Mouse (Mus musculus) right cerebral cortex, postnatal 25 days (tissue): ENCODE measurements at regions not wholly inside any gene's neighbourhood (a gene's known extent, or its start where the extent isn't known, plus 50 kb on each side); places are given as distances from the start of the nearest gene placed in this dataset.
A peak's percentile ranks its signal among the peaks of the same experiment; 100 is the strongest.
"Not testable (repeated sequence)": the region's sequence is repeated elsewhere in the genome, so short reads cannot be mapped to it uniquely, and the experiment has no call there.

Source experiments
- DNase-seq: peaks from one replicate; pipeline ENCODE4 v3.0.0; 2022

DNA sequence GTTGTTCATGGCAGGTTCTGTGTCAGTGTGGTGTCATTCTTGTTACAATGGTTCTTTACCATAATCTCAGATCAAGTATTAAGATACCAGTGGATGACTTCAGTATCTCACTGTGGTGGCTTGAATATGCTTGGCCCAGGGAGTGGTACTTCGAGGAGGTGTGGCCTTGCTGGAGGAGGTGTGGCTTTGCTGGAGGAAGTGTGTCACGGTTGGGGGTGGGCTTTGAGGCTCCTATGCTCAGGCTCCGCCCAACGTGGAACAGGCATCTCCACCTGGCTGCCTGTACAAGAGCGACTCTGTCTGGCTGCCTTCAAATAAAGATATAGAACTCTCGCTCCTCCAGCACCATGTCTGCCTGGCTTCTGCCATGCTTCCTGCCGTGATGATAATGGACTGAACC is 63.6 kb downstream of the Cd2 start:
- no peak for DNase-seq

DNA sequence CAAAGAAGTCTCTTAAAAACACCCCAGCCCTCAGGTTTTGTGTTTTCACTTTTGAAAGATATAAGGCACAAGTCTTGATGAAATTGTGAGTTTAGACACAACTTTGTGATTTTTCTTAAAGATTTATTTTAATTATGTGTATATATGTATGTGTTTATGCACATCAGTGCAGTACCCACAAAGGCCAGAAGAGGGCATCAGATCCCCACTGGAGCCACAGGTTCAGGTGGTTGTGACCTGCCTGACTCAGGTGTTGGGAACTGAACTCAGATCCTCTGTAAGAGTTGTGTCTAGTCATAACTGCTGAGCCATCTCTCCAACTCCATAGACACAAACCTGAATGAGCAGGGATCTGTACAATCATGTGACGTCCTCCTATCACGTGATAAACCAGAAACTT is 67.8 kb downstream of the Cd2 start:
- no peak for DNase-seq

DNA sequence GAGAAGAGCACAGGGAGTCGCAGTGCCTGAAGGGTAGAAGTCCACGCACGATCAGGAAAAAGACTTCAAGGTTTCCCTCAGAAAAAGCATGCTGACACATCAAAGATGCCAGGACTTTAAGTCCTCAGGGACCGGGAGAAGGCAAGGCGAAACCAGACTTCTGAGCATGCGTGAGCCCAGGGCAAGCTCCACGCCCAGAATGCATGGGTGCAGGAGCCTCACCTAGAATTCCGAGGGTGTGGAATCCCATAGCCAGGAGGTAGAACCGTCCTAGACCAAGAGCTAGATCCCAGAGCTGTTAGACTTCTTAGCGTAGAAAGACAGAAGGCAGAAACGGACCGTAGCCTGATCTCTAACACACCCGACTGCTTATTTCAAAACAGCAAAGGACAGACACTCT is 71.0 kb downstream of the Cd2 start:
- no peak for DNase-seq

DNA sequence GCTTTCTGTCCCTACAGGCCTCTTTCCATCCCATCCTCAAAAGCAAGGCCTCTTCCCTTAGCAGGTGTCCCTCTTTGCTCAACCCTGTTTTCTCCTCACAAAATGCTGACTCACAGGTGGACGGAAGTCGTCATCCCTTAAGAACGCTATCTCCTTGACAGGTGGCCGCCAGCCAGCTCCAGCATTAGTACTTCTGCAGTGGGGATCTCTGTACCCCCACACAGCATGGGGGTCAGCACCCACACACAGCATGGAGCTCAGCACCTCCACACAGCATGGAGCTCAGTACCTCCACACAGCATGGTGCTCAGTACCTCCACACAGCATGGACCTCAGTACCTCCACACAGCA is 74.6 kb downstream of the Cd2 start:
- no peak for DNase-seq

DNA sequence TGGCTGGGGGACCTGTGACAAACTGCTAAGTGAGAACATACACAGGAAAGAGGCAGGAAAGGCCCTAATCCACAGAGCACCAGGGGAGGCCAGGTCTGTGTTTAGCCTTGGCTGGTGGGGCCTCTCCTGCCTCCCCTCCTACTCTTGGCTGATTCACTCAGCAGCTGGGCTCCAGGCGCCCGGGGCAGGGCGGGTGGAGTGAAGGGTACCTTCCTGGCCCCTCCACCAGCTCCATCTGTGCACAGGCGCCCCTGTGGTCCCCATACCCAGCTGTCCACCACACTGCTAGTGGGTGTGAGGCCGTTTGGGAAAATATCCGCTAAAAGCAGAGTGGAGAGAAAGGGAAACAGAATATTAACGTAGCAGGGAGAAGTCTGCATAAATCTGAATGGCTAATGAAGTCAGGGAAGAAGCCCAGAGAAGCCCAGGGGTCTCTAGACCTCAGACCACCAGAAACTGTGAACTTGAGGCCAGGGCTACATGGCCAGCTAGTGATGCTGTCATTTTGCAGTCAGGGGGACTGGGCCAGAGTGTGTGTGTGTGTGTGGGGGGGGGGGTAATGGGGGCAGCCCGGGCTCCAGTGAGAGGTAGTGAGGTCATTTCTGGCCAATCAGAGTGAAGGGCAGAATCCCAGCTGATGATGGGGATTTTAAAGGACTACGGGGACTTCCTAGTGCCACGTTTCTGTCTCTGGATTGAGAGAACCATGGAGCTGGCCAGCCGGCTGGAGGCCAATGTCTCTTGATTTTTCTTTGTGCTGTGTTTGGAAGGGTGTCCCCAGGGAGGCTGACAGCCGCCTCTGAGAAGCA is 75.1 kb downstream of the Cd2 start:
- peak; percentile 10 for DNase-seq

DNA sequence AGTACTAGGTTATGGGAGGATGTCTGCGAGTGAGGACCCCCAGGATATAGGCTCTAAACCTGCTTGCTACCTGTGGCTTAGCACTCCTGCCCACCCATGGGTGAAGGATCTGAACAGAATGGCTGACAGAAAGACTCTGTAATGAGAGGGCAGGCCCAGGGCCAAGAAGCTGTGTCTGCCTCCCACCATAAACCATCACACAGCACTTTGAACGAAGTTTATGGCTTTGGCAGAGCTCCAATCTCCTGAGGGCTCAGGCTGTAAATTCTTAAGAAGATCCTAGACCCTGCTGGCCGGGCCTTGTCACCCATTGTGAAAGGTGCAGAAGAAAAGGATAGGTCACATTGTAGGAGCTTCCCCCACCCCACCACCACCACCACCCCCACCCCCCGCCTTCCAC is 75.8 kb downstream of the Cd2 start:
- DNase-seq = no peak

GRCm38 (mm10) chr3:101209546-101209945 is 78.2 kb downstream of the Cd2 start:
- no peak for DNase-seq

- no peak for DNase-seq
Observed at GRCm38 (mm10) chr3:101208751-101209150, 79.0 kb downstream of the Cd2 start.

- not testable (repeated sequence) for DNase-seq
Observed at GRCm38 (mm10) chr3:101206172-101206571, 81.6 kb downstream of the Cd2 start.

DNA sequence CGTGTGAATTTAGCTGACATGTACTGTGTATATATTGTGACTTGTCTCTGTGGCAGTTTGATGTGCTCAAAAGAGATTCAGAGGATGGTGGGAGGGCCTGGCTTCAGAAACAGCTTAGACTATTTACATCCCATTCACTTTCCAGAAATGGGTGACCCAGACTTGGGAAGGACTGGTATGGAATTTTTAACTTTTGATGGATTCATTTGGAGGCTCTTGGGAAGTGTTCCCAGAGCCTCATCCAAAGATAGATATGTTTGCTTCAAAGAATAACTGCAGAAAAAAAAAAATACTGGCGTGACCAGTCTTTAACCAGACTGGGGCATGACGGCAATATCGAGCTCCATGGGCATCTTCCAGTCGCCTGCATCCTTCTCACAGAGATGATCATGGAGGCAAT is 84.6 kb upstream of the Ptgfrn start:
- DNase-seq = no peak

DNA sequence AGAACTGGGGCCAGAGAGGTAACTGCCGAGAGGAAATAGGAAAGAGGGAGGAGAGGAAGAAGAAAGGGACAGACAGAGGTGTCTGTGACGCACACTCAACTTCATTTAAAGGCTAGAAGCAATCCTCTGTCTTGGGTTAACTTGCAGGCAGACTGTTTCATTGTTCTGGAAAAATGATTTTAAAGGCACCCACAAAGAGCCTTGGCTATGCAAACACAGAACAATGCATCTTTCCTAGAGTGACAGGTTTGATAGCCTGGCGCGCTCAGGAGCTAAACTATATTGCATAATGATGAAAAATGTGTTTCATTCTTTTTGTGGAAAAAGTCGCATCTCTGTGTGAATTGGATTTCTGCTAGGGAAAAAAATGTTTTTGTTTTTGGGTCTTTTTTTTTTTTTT is 84.2 kb upstream of the Ptgfrn start:
- no peak for DNase-seq

DNA sequence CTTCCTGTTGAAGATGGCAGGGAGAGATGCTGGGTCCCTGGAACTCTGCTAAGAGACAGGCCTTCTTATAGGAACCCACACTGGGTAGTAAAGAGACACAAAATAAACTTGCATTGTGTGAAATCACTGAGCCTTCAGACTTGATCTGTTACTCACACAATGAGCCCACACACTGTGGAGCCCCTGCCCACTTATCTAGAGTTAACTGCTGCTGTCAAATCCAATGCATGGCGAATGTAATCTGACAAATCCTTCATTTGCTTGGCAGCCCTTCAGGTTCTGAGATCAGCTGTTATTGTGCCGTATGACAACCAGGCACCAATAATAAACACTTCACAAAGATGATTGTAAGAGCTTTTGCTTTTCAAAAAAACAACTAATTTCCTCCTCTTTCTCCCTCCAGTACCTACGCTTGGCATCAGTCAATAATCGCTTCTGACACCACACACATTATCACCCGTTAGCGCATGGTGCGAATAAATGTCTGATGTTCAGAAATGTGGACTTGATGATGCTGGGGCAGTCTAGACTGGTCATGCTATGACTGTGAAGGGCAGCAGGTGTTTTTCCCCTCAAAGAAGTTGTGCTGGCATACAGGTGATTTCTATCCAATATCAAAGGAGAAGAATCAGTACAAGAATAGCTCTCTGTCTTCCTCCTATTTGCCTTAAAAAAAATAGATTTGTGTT is 81.4 kb upstream of the Ptgfrn start:
- DNase-seq = no peak

DNA sequence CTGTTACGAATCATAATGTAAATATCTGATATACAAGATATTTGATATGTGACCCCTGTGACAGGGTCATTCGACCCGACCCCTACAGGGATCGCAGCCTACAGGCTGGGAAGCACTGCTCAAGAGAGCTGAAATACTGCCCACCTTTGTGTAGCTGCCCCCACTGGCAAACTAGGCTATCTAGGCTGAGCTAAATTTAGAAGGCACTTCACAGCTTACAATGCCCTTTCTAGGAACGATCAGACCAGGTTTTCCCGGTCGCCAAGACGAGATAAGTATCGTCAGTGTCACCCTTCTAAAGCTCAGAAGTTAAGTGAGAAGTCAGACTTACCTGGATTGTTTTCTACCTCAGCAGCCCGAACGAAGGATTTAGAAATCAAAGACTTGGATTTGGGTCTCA is 71.9 kb upstream of the Ptgfrn start:
- DNase-seq = no peak

GRCm38 (mm10) chr3:101173954-101174353 is 63.9 kb upstream of the Ptgfrn start:
- no peak for DNase-seq

DNA sequence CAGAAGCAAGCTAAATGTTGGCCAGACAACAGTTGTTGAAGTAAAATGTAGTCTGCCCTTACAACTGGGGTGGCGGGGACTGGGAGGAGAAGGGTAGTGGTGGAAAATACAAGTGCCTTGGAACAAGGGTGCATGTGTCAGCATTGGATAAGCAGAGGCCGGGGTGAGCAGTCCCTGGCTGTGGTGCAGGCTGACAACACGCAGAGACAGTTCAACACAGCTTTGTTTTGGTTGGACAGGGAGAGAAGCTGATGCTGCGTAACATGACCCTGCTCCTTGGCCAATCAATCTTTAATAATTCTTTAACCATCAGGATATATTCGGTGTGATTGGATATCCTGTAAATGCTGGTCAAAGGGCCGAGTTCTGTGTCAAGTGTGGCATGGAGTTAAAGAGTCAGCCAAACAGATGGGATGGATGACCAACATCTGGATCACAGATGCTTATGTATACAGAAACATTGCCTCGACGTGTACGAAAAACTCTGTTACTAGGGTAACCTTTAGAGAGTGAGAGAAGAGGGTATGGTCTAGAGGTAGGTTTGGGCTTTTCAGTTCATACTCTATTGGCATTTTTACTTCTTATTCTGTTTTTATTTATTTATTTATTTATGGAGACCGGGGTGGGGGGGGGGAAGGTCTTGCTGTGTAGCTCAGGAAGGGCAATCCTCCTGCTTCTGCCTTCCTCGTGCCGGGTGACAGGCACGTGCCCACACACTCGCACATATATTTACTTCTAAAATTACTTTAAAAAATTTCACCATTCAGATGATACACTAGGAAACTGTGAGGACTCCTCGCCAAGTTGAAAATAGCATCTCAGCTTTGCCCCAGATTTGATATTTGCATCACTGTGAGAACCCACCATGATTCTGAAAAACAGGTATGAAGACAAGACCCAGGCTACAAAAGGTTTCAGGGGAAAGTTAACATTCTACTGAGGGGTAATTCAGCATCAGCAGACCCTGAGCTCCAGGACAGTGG is 60.2 kb upstream of the Ptgfrn start:
- no peak for DNase-seq

DNA sequence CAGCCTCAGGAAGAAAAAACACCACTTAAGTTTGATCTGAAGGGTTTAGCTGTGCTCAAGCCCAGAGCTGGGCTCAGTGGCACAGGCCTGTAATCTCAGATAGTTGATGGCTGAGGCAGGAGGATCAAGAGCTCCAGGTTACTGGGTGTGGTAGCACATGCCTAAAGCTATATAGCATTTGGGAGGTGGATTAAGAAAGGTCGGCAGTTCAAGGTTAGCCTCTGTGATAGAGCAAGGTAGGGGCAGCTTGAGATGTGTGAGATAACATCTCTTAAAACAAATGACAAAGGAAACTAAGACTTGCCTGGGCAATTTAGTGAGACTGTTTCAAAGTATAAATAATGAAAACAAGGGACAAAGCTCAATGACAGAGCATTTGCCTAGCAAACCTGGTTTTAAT is 56.9 kb upstream of the Ptgfrn start:
- DNase-seq = no peak

DNA sequence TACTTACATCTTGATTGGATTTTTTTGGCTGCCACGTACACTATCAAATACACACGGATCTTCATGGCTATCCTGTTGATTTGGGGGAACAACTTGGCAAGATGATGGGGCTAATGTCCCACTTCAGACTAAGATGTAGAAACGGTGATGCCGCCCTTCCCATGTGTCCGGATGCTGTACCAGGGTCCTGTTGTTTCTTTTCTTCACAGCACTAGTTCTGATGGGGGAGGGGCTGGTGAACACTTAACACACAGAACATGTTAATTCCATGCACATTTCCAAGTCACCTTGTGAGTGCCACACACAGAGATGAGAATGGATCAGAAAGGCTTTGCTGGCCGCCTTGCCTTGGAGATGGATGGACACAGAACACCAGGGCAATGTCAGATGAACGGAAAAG is 56.5 kb upstream of the Ptgfrn start:
- no peak for DNase-seq

GRCm38 (mm10) chr3:101165261-101165660 is 55.2 kb upstream of the Ptgfrn start:
- DNase-seq = no peak

DNA sequence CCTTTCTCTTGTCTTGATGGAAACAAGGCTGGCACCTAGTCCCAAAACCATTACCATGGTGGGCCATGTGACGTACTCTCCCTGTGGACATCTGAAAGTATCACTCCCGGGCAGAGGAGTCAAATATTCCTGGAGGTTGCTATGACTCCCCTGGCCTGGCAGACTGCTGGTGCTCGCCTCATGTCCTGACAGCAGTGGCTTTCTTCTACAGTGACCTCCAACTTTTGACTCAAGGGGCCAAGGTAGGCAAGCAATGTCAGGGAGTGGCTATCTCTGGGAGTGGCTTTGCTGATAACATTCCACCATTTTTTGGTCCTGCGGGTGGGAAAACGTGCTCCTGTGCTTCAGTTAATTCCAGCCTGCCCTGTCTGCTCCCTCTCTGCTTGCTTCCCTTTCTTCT is 54.7 kb upstream of the Ptgfrn start:
- no peak for DNase-seq

GRCm38 (mm10) chr3:101163991-101164434 is 53.9 kb upstream of the Ptgfrn start:
- no peak for DNase-seq

GRCm38 (mm10) chr3:101163160-101163990 is 53.3 kb upstream of the Ptgfrn start:
- DNase-seq = no peak

DNA sequence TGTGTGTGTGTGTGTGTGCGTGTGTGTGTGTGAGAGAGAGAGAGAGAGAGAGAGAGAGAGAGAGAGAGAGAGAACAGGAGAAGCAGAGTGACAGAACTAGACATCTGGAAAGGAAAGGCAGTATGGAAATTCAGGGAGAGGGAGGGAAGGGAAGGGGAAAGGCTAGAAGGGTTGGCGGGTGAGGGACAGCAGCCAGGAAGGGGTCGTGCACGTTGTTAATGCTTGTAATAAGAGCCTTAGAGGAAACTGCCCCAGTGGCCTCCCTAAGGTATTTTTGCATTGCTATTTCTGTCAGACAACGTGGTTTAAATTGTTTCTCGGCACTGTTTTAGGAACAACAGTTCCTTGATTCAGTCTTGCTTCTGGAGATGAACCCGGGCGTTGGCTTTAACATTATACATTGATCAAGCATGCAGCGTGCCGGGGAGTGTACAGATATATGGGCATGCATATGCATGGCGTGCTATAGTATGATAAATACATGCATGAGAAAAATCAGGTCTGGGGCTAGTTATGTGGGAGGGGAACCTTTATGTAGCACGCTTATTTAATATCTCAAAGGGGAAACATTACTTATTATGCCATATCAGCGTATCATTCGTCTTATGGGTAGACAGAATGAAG is 52.6 kb upstream of the Ptgfrn start:
- DNase-seq = no peak
